Mouse (Mus musculus) midbrain, embryonic 11.5 days (tissue): ENCODE results near the gene Map3k11. TPM values are rescaled to one million over a fixed set of nuclear protein-coding genes. Genes with fewer than 3 reads are reported as not detected.

Source experiments
- ATAC-seq: fragments of 200-750 bp; cut with Nextera tagmentation; 2 replicates; pipeline ENCODE4 v1.8.0; 2017; ENCODE audit warnings: moderate TSS enrichment, moderate library complexity; ENCODE audit not compliant: low FRiP score
- DNase-seq: peaks from one replicate; pipeline ENCODE4 v3.0.0; 2015; ENCODE audit warnings: low spot score; ENCODE audit errors: missing footprints
- H3K27ac ChIP-seq: fragments of 300-500 bp; sonication (generic); 2 replicates; pipeline ENCODE4 v1.5.1; 2014; ENCODE audit warnings: low read depth, low read length
- H3K27me3 ChIP-seq: fragments of 300-500 bp; sonication (generic); 2 replicates; pipeline ENCODE4 v1.6.1; 2014; ENCODE audit warnings: mild to moderate bottlenecking, low read length, moderate library complexity, mixed read lengths; ENCODE audit not compliant: control insufficient read depth, insufficient read depth
- H3K36me3 ChIP-seq: fragments of 300-500 bp; sonication (generic); 2 replicates; pipeline ENCODE4 v1.6.1; 2014; ENCODE audit warnings: mild to moderate bottlenecking, low read length, moderate library complexity, mixed read lengths; ENCODE audit not compliant: control insufficient read depth, insufficient read depth
- H3K4me1 ChIP-seq: fragments of 300-500 bp; sonication (generic); 2 replicates; pipeline ENCODE4 v1.6.1; 2014; ENCODE audit warnings: low read length; ENCODE audit not compliant: control insufficient read depth, insufficient read depth
- H3K4me2 ChIP-seq: fragments of 300-500 bp; sonication (generic); 2 replicates; pipeline ENCODE4 v1.6.1; 2014; ENCODE audit warnings: mild to moderate bottlenecking, moderate library complexity
- H3K4me3 ChIP-seq: fragments of 300-500 bp; sonication (generic); 2 replicates; pipeline ENCODE4 v1.5.1; 2014; ENCODE audit warnings: low read depth, low read length
- H3K9ac ChIP-seq: fragments of 300-500 bp; sonication (generic); 2 replicates; pipeline ENCODE4 v1.6.1; 2014; ENCODE audit warnings: low read length
- H3K9me3 ChIP-seq: fragments of 300-500 bp; sonication (generic); 2 replicates; pipeline ENCODE4 v1.6.1; 2016; ENCODE audit warnings: low read length; ENCODE audit not compliant: control insufficient read depth
- WGBS: fragments of 180-500 bp; shearing (Covaris S2); extraction: QIAGEN DNeasy Blood & Tissue Kit; methylation state at CpG from one replicate; pipeline ENCODE4 v1.1.7; 2014; 5-methylcytosine and 5-hydroxymethylcytosine counted together
- polyA plus RNA-seq: library from polyadenylated mRNA; unstranded; fragments of >200 nt; fragmentation: Nextera tagmentation; extraction: Ambion mirVana; gene quantifications from 2 replicates; pipeline ENCODE4 v1.2.1, GENCODE M21; 2014

The Map3k11 gene
- polyA plus RNA-seq, 1 experiment from 2014 or later: 17.3 TPM

- Histone ChIP-seq H3K4me3 (no peak overlapping the region; the same call in 1 of the 2 replicates), H3K27ac (no peak overlapping the region), H3K4me2 (no peak overlapping the region), H3K9me3 (no peaks in the 10 kb centered on the region), H3K9ac (no peak overlapping the region), H3K4me1 (peaks cover 22% of the 10 kb centered on the region), H3K36me3 (peaks cover 23% of the 10 kb centered on the region), H3K27me3 (no peaks in the 10 kb centered on the region)
- no peak for ATAC-seq
- WGBS: 77% methylated on average over 7 of the region's 7 CpGs
- DNase-seq: no peak
These were observed 36.0 kb downstream of the Map3k11 start for GRCm38 (mm10) chr19:5724549-5724941.

GRCm38 (mm10) chr19:5725029-5725707 lies 36.6 kb downstream of the Map3k11 start:
- 82% methylated on average over 12 of the region's 12 CpGs for WGBS
- peak overlapping the region; percentile 11; the same call in 1 of the 2 replicates for H3K4me3 ChIP-seq
- H3K4me1 ChIP-seq: peaks cover 26% of the 10 kb centered on the region
- peak overlapping the region; percentile 40 for H3K4me2 ChIP-seq
- no peak for DNase-seq
- ATAC-seq: no peak
- H3K9ac ChIP-seq: no peak overlapping the region
- no peak overlapping the region for H3K27ac ChIP-seq
- no peaks in the 10 kb centered on the region for H3K27me3 ChIP-seq
- peaks cover 16% of the 10 kb centered on the region for H3K36me3 ChIP-seq
- H3K9me3 ChIP-seq: no peaks in the 10 kb centered on the region

- Histone ChIP-seq H3K27me3 (no peaks in the 10 kb centered on the region), H3K4me2 (peak within 1 kb of the TSS; percentile 40), H3K9me3 (no peaks in the 10 kb centered on the region), H3K4me1 (peaks cover 34% of the 10 kb centered on the region), H3K27ac (no peak within 1 kb of the TSS), H3K36me3 (peaks cover 9% of the 10 kb centered on the region), H3K4me3 (peak within 1 kb of the TSS; percentile 26), H3K9ac (peak within 1 kb of the TSS; percentile 44)
- 12% methylated on average over 48 of the region's 49 CpGs for WGBS
- no peak for ATAC-seq
- DNase-seq: peak; percentile 91
These were observed 37.4 kb downstream of the Map3k11 start, which contains the start of gene Ehbp1l1 for GRCm38 (mm10) chr19:5725767-5726515. Gene Ehbp1l1, minus strand, starts transcription at chr19:5726317.

- Histone ChIP-seq H3K4me1 (peaks cover 40% of the 10 kb centered on the region), H3K27ac (no peak overlapping the region), H3K36me3 (0 out of 2 replicates have a peak, but pooled peaks cover 2% of the 10 kb centered on the region), H3K9ac (peak overlapping the region; percentile 34; the same call in 1 of the 2 replicates), H3K27me3 (no peaks in the 10 kb centered on the region), H3K4me3 (peak overlapping the region; percentile 95), H3K4me2 (peak overlapping the region; percentile 67), H3K9me3 (no peaks in the 10 kb centered on the region)
- 79% methylated on average over 15 of the region's 15 CpGs for WGBS
- DNase-seq (no peak), ATAC-seq (no peak)
These were observed 38.5 kb downstream of the Map3k11 start for GRCm38 (mm10) chr19:5726961-5727578.

GRCm38 (mm10) chr19:5727701-5728100 lies 39.2 kb downstream of the Map3k11 start:
- WGBS: 9% methylated on average over 14 of the region's 14 CpGs
- H3K4me1 ChIP-seq: peaks cover 40% of the 10 kb centered on the region

GRCm38 (mm10) chr19:5728631-5729443 lies 40.3 kb downstream of the Map3k11 start:
- WGBS: 11% methylated on average over 37 of the region's 37 CpGs
- DNase-seq (peak; percentile 89), ATAC-seq (peak; percentile 51)
- H3K9ac ChIP-seq: peak overlapping the region; percentile 99
- no peaks in the 10 kb centered on the region for H3K9me3 ChIP-seq
- peak overlapping the region; percentile 95 for H3K4me3 ChIP-seq
- H3K27me3 ChIP-seq: no peaks in the 10 kb centered on the region
- H3K36me3 ChIP-seq: no peaks in the 10 kb centered on the region
- H3K4me2 ChIP-seq: peak overlapping the region; percentile 67
- peaks cover 40% of the 10 kb centered on the region for H3K4me1 ChIP-seq
- peak overlapping the region; percentile 92 for H3K27ac ChIP-seq

More at GRCm38 (mm10) chr19:5727701-5728100, 39.2 kb downstream of the Map3k11 start:
- Histone ChIP-seq H3K36me3 (no peaks in the 10 kb centered on the region), H3K4me3 (peak overlapping the region; percentile 95), H3K27ac (no peak overlapping the region), H3K9ac (peak overlapping the region; percentile 99), H3K27me3 (no peaks in the 10 kb centered on the region), H3K4me2 (peak overlapping the region; percentile 67), H3K9me3 (no peaks in the 10 kb centered on the region)
- no peak for ATAC-seq
- peak; percentile 99 for DNase-seq

- no peaks in the 10 kb centered on the region for H3K27me3 ChIP-seq
- ATAC-seq (peak; percentile 85), DNase-seq (peak; percentile 99)
- H3K9me3 ChIP-seq: no peaks in the 10 kb centered on the region
- H3K4me2 ChIP-seq: peak within 1 kb of the TSS; percentile 67
- H3K36me3 ChIP-seq: no peaks in the 10 kb centered on the region
- peak within 1 kb of the TSS; percentile 92 for H3K27ac ChIP-seq
- peak within 1 kb of the TSS; percentile 99 for H3K9ac ChIP-seq
- H3K4me3 ChIP-seq: peak within 1 kb of the TSS; percentile 95
- 1% methylated on average over 37 of the region's 37 CpGs for WGBS
- H3K4me1 ChIP-seq: peaks cover 40% of the 10 kb centered on the region
These were observed 40.9 kb downstream of the Map3k11 start, which contains the start of gene Fam89b for GRCm38 (mm10) chr19:5729444-5729815. Gene Fam89b, minus strand, starts transcription at chr19:5729653.

GRCm38 (mm10) chr19:5730314-5731186 lies 42.0 kb downstream of the Map3k11 start:
- Histone ChIP-seq H3K4me2 (peak overlapping the region; percentile 99), H3K36me3 (no peaks in the 10 kb centered on the region), H3K4me3 (peak overlapping the region; percentile 59), H3K9me3 (no peaks in the 10 kb centered on the region), H3K4me1 (peaks cover 40% of the 10 kb centered on the region), H3K27ac (no peak overlapping the region), H3K27me3 (no peaks in the 10 kb centered on the region), H3K9ac (peak overlapping the region; percentile 68)
- no peak for DNase-seq
- ATAC-seq: no peak
- 75% methylated on average over 29 of the region's 29 CpGs for WGBS
